Mouse (Mus musculus) kidney, adult 8-10 months (tissue): ENCODE measurements around the gene Gm8297.
"Not testable (repeated sequence)": the region's sequence is repeated elsewhere in the genome, so short reads cannot be mapped to it uniquely, and the experiment has no call there.

Experiments
- DNase-seq, 2 experiments: peaks; one replicate each; pipeline ENCODE4 v3.0.0; 2022

The Gm8297 gene

GRCm38 (mm10) chr14:4983635-4984034 is at the start of gene Gm8297:
Gene Gm8297, plus strand, starts transcription at chr14:4983935.
- DNase-seq = not testable (repeated sequence)

GRCm38 (mm10) chr14:5015591-5015990 is 31.9 kb downstream of the Gm8297 start, which contains the start of gene Gm3298:
Gene Gm3298, plus strand, starts transcription at chr14:5015891.
- DNase-seq = not testable (repeated sequence)
